Mouse (Mus musculus) layer of hippocampus, adult 8-10 months (tissue): ENCODE measurements at regions not wholly inside any gene's neighbourhood (a gene's known extent, or its start where the extent isn't known, plus 50 kb on each side); places are given as distances from the start of the nearest gene placed in this dataset.
A peak's percentile ranks its signal among the peaks of the same experiment; 100 is the strongest.

Source experiments
- DNase-seq, 2 experiments: peaks; one replicate each; pipeline ENCODE4 v3.0.0; 2022; ENCODE audit warnings: low spot score in 2 of 2

DNA sequence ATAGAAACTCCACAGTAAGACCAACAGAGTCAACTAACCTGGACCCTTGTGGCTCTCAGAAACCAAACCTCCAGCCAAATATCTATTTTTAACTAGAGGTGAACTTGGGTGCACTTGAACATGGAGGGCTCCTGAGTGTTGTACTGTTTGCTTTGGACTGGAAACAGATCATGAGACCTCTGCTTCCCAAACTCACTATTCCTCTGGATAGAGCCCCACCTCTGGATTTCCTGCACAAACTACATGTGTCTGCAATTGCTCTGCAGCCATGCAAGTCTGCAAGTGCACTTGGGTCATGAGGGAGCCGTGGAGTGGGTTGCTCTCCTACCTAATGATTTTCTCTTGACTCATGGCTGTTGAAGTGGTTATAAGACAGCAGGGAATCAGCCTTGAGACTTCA is 759.9 kb upstream of the Fam160b2 start:
- DNase-seq: no peak

DNA sequence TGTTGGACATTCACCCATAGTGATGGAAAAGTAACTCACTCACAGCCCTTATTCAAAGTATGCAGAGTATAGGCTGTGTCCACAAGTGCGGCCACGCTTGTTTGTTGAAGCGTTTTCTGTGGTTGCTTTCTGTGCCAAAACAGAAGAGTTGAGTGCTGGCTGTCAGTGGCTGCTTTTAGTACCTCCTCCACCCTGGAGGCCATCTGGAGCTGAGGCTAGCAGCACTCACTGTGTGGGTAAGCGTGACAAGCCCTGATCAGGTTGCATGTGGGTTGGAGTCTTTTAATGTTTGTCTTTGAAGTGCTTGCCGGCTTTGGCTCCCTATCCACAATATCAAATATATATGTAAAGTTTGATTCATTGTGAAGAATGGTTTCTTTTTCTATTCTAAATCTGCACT is 738.6 kb upstream of the Fam160b2 start:
- DNase-seq: peak; percentile 56 to 77

DNA sequence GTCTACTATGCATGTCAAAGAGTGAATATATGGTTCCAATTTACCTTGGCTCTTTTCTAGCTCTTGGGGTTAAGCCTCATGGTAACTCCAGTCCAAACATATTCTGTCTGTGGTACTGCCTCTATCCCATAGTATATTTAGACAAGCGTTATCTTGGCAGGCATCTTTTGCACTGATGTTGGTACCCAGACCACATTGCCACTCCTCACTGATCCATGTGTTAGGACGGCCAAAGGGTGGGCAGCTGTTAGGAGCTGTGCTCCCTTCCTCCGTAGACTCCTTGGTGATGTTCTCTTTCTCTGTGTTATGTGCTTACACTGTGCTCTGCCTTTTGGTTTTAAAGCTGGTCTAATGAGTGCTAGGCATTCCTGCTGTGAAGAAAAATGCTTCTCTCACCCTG is 737.3 kb upstream of the Fam160b2 start:
- no peak for DNase-seq

DNA sequence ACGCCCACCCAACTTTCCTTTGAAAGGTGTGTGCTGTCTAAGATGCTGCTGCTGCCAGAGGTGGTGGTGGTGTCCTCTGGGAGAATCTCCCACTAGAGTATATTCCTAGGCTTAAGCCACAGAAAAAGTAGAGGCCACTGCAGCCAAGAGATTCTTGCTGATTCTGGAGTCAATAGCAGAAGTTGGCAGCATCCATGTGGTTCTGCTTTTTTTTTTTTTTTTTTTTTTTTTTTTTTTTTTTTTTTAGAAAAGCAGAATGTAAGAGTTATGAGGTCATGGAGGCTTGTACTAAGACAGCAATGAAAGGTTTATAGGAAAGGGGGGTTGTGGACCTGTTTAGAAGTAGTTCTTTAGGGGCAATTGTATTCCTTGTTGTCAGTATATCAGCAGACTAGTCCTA is 734.4 kb upstream of the Fam160b2 start:
- no peak for DNase-seq

DNA sequence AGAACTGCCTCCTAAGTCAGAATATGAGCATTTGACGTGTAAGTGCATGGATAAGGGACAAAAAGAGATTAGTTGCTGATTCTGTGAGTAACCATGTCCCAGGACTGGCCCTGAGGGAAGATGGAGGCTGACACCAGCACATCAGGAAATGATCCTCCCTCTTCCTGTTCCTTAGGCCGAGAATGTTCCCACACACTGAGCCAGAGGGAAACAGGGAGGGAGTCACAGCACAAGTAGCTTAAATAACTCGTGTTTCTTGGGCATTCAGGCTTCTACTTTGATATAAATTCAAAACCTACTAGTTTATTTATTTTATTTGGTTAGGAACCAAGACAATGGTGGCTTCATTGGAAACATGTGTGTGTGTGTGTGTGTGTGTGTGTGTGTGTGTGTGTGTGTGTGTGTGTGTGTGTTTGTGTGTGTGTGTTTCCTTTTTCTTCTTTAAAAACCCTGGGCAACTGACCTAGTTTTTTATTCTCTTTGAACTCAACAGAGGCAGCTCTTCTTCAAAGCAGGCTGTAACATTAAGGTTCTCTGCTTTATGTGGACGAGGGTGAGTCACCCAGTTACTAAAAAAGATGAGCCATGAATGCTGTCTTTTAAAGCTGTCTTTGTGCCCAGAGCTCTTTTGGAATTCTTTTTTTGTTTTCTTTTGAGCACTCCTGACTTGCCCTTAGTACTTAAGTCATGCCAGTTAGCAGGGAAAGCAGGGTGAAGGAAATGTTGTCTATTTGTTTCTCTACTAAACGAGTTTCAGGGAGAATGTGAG is 730.4 kb upstream of the Fam160b2 start:
- DNase-seq: no peak

DNA sequence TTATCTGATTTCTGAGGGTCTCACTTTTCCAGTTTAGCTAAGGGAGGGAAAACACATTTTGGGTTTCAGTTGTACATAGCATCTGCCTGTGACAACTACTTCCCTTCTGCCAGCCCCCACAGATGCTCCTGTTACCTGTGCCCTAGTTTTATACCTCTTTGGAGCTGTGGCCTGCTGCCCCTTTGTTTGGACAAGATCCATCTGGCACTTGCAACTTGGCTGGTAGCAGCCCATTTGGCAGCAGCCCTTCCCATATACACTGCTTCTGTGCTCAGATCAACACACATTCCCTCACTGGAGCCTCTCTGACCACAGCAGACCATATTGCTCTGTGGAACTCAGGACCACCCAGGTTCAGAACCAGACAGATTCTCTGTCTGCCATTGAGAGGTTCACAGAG is 728.0 kb upstream of the Fam160b2 start:
- DNase-seq: no peak

DNA sequence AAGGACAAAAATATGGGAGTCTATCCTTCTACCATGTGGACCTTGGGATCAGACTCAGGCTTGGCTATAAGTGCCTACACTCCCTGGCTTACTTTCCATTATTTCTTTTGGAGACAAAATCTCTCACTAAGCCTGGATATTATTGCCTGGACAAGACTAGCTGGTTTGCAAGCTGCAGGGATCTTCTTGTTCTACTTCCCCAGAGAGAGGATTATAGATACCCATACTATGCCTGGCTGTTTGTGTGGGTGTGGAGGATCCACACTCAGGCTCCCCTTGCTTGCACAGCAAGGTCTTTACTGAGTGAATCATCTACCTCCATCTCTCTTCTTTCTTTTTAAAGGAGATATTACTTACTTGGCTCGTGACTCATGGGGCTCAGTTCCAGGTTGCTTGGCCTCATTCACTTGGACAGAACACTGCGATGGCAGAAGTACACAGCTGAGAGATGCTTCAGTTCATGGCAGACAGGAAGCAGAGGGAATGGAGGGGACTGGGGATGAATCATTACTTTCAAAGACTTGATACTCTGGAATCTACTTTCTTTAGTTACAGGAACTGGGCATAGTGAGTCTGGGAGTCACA is 727.0 kb upstream of the Fam160b2 start:
- DNase-seq: no peak

DNA sequence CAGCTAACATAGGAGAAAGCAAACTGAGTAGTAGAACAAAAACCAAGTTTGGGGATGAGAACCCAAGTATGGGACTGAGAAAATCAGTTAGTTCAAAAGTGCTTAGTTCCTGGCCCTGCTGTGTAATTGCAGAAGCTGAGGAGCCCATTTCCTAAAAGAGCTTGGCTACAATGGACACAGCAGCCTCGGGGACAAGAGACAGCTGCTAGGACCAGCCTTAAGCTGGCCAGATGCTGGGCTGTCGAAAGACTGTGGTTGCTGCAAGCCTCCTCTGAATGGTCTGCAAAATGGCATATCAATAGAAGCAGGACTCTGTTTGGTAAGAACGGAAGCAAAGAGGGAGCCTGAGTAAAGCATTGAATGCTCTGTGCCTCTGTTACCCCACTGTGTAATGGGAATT is 715.6 kb upstream of the Fam160b2 start:
- DNase-seq: no peak

DNA sequence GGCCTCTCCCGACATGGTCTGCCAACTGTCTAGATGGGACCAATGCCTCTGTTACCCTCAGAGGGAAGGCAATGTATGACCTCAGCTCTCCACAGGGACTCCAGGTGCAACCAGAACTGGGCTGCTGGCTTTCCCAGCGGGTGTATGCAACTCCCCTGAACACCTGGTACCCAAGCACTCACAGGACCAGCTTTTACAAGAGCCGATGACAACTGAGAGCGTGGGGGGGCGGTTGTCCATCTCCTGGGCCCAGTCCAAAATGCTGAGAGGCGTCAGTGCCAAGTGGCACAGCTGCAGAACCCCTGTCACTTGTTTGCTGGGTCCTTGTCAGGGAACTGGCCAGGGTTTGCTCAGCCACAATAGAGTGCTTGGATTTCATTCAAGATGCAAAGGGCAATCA is 700.1 kb upstream of the Fam160b2 start:
- no peak for DNase-seq

DNA sequence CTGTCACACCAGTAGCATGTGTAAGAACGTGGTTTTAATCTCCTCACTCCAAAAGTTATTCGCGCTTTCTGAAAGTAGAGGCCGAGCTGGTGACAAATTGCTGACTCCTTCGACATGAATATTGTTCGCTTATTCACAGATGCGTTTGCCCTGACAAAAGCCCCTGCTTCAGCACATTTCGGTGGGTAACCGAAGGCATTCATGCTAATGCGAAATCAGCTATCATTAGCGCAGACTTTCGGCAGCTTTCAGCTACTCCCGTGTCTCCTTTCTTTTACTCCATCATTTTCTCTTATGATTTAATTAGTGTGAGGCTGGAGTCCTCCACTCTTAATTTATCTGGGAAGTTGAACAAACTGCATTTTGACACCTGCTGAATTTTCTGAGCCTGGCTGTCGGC is 681.9 kb upstream of the Fam160b2 start:
- DNase-seq: no peak

DNA sequence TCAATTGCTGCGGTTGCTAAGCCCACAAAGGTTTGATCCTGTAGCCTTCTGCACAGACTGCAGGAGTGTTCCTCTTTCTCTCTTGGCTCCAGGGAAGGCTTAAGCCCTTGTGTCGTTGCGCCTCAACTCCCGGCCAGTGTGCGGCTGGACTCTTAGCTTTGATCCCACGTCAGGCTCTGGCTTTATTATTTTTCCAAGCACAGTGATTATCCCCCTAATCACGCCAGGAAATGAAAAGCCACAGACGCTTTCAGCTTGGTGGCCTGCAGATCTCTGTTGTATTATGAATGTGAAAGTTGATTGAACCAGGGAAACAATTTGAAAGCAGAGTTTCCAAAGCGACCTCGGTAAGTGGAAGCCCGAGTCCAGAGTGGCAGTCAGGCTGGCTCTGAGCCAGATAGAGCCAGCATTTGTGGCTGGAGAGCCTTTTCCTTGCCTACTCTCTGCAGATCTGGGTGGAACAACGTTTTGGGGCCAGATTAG is 676.7 kb upstream of the Fam160b2 start:
- peak in 1 of 2 experiments; percentile 11 for DNase-seq

DNA sequence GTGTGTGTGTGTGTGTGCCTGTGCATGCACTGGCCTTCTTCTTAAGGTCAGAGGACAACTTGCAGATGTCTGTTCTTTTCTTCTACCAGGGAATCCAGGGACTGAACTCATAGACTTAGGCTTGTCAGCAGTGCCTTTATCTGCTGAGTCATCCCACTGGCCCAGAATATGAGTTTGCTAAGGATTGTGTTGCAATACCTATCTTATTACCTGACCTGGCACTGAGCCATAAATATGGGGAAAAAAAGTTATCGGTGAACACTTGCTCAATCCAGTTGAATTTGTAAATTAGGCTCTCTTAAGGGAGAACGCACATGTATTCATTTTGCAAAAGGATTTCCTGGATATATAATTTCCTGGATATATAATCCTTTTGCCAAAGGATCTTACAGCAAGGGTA is 672.8 kb upstream of the Fam160b2 start:
- no peak for DNase-seq

DNA sequence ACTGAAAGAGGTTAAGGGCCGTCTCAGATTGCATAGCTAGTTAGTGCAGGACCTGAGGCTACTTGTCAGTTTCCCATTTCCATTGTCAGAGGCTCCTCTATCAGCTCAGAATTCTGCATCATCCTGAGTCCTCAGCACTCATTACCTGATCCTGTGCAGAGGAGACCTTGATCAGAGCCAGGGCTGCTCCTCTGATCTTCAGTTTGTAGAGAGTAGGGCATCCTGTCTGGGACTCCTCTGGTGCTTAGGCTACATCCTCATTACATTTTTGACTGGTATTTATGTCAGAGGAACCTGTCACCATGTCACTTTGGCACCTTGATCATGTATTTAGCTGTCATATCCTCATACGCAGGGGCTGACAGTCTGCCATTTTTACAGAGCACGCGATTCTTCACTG is 658.0 kb upstream of the Fam160b2 start:
- no peak for DNase-seq

DNA sequence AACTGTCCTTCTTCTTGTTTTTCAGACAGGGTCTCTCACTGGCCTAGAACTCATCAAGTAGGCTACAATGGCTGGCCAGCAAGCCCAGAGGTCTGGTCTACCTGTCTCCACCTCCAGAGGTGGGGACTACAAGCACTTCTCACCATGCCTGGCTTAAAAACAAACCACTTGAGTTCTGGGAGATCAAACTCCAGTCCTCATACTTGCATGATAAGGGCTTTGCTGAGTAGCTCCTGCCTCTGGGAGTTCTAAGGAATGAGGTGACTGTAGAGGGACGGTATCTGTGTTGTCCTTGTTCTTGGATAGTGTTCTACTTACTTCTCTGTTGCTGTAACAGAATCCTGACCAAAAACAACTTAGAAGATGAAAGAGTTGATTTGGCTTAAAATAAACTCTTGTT is 654.6 kb upstream of the Fam160b2 start:
- DNase-seq: no peak

DNA sequence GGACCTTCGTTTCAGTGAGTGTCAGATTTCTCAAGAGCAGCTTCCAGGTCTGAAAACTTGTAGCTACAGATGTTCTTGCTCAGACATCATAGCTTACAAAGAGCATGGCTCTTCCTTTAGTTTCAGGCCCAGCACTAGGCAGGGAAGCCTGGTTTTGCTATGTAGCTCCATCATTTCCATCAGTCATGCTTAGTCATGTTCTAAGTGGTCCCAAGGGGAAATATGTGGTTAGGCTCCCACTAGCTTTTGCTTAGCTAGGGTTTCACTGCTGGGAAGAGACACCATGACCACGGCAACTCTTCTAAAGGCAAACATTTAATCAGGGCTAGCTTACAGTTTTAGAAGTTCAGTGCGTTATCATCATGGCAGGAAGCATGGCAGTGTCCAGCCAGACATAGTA is 652.5 kb upstream of the Fam160b2 start:
- no peak for DNase-seq

DNA sequence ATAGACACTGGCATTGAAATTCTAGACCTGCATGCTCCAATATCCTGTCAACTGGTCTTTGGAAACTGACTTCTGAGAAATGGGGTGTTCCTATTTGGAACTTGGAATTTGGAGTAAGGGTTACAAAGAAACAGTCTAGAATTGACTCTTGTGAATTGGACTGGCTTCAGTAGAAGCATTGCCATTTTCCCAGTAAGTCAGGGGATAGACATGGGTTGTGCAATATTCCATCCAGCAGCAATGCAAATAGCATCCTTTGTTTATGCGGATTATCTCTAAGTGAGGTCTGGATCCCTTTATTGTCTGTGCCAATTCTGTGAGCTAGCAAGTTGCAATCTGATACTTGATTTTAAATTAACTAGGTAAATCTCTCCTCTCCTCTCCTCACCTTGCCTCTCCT is 651.5 kb upstream of the Fam160b2 start:
- no peak for DNase-seq

DNA sequence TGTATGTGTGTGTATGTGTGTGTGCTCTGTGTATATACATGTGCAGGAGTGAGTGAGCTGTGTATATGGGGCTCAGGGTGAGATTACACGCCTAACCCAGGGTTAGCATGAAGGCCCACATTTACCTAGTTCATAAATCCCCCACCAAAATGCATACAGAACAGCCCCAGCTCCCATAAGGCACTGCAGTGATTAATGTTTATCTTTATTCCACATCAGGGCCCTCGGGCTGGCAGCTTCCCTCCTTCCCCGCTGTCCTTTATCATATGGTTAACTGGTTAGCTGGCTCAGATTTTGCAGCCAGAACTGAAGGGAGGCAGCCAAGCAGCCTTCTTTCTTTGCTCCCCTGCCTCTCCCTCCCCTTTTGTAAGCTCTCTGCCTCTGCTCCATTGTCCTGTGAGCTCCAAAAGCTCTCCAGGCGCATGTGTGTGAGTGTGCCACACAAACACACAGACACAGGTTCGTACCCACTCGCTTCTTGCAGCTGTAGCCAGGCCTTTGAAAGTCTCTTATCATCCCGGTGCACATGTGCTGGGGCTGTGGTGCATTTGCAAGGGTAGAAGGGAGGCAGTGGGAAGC is 649.8 kb upstream of the Fam160b2 start:
- no peak for DNase-seq

DNA sequence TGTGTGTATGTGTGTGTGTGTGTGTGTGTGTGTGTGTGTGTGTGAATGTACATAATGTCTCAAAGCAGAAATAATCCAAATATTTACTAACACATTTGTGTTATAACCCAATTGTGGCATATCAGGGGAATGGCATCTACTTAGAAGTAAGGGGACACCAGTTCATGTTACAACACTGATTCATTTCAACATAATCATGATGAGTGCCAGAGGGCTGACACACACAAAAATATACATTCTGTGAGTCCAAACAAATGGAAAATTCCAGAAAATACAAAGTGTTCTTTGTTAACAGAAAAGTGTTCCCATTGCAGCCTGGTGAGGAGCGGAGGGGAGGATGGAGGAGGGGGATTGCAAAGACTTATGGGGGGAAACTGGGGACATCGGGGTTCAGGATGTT is 648.9 kb upstream of the Fam160b2 start:
- no peak for DNase-seq

DNA sequence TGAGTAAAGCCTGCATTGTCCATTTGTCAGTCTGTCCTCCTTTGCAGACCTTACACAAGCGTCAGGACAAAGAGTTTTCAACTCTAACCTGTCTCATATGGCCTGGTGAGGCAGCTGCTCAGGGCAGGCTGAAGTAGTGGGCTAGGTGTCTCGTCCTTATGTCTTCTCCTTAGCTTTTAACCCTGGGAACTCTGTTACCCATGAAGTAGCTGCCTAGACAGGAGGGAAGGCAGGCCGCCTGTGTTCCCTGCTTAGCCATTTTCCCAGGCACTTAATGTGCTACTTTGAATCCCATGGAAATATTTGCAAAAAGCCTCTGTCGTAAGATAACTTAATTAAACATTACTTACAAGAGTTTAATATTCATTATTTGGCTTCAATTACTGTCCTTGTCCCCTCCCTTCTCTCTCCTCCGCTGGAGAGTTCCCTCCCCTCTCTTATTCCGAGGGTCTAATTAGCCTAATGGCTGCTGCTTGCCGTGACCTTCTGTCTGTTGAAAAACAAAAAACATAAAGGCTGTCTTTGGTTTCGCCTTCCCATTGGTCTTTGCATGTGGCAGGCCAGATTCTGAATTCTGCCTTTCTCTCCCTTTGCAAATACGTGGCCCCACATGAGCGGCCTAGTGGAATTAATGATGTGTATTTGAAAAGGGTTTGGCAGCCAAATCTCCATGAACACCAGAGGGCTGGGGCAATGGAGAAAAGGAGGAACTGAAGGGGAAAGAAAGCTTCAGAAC is 642.2 kb upstream of the Fam160b2 start:
- DNase-seq: peak; percentile 23 to 48

DNA sequence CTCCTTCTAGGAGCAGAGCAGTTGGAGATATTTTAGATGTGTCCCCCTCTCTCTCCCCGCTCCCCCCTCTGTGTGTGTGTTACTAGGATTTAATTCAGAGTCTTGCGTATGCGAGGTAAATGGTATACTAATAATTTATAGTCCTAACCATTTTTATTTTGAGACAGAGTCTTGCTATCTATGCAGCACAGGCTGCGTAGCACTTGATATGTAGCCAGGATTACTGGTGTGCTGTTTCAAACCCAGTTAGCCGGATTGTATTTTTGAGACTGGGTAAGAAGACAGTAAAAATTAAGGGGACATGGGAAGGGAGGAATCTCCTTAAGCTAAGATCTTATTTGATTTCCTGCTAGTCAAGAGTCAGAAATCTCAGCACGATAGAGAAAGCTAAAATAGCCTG is 636.6 kb upstream of the Fam160b2 start:
- no peak for DNase-seq

DNA sequence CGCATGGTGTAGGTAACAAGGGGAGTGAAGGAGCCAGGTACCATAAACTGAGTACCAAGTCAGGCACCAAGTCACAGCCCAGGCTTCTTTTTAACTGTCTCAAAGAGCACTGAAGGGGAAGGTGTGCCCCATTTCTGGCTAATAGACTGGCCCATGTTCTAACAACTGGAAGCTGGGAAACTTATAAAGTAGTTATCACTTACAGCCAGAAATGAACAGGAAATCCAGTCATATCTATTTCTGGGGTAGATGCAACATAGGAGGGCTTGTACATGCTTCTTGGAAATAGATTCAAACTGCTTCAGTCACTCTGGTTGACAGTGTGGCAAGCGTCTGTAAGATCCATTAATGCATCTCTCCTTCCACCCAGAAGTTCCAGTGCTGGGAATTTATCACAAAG is 635.3 kb upstream of the Fam160b2 start:
- DNase-seq: no peak

DNA sequence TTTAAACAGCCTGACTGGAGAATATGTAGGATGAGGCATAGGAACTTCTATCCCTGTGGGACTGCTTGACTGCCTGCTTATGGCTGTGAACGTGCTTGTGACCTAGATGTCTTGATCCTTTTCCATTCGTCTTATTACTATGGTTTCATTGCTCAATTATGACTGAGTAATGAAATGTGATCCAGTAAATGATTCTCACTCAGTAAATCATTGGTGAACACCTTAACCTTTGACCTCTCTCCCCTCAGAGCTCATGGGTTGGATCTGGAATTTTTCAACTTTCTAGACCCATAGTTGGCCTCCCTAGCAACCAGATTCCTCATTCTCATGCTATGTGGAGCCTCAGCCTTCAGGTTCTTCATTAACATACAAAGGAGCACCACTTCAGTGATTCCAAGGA is 634.6 kb upstream of the Fam160b2 start:
- DNase-seq: no peak
